Mouse (Mus musculus) kidney, postnatal 10 days (tissue): ENCODE measurements at regions not wholly inside any gene's neighbourhood (a gene's known extent, or its start where the extent isn't known, plus 50 kb on each side); places are given as distances from the start of the nearest gene placed in this dataset.
A peak's percentile ranks its signal among the peaks of the same experiment; 100 is the strongest.

ENCODE experiments used
- DNase-seq: peaks from one replicate; pipeline ENCODE4 v3.0.0; 2021; ENCODE audit warnings: mixed read lengths

GRCm38 (mm10) chr9:90683319-90683718 is 412.7 kb upstream of the Tbc1d2b start:
- no peak for DNase-seq

GRCm38 (mm10) chr9:90690066-90690465 is 419.5 kb upstream of the Tbc1d2b start:
- DNase-seq: no peak

DNA sequence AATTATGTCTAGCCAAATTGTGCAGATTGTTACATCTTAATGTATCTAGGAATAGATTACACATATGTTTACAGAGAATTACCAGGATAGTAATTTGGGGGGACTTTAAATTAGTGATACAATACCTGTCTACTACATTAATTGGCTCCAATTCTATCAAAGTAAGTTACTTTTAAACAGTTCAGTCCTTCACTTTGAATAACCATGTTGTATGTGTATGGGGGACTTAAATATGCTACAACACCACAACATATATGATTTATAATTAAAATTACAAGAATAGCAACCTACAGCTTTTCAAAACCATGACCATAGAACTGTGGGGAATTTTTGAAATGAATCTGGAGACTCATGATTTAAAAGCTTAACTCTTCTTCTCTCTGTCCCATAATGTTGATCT is 420.5 kb upstream of the Tbc1d2b start:
- DNase-seq: no peak

GRCm38 (mm10) chr9:90691676-90692661 is 421.4 kb upstream of the Tbc1d2b start:
- DNase-seq: no peak

DNA sequence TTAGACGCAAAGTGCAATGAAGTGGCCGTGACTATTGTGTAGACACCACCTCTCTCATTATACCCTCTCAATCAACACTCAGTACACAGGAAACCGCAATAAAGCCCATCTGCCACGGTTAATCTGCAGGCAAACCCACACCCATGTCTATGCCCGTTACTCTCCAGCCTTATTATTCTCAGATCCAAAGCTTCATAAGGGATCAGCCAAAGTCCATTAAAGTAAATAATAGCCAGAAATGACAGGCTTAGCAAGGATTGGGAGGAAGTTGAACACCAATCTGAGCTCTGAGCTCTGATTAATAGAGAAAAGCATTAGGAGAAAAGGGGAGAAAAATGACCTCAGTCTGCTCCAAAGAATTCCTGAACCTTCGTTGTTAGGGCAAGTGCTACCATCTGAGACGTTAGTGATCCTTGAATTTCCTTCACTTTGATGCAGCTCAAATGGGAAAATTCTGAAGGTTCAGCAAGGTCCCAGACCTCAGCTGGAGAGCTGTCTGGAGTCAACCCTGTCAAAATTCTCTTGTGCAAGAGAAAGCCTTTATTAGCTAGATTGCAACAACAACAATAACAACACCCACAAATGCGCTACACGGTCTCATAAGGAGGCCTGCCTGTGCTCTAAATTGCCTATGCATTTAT is 422.5 kb upstream of the Tbc1d2b start:
- no peak for DNase-seq

DNA sequence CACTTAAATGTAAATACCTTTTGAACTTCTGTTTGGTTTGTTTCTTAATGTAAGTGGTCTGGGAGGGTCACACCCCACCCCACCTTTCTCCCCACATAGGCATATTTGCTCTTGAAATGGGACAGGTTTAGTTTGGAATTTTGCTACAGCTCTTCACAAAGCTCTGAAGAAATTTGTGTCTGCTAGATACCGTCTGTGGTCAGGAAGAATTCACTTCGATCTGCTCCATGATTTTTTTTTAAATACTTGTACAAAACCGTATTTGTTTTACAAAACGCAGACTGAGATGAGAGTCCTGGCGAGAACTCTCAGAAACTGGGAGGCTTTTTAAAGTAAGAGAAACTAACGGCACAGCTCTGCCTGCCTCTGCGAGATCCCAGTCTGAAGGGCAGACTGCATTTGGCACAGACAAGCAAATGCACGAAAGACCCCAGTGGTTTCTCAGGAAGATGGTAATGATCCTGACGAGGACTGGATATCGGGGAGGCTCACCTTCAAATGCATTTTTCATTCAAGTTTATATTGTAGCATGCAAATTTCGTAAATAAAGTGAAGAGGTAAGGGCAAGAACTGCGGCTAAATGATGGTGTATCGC is 423.5 kb upstream of the Tbc1d2b start:
- no peak for DNase-seq

- DNase-seq: no peak
Observed at GRCm38 (mm10) chr9:90695693-90696092, 425.1 kb upstream of the Tbc1d2b start.

- DNase-seq: no peak
Observed at GRCm38 (mm10) chr9:90697279-90698000, 426.8 kb upstream of the Tbc1d2b start.

- no peak for DNase-seq
Observed at GRCm38 (mm10) chr9:90698439-90698838, 427.8 kb upstream of the Tbc1d2b start.

DNA sequence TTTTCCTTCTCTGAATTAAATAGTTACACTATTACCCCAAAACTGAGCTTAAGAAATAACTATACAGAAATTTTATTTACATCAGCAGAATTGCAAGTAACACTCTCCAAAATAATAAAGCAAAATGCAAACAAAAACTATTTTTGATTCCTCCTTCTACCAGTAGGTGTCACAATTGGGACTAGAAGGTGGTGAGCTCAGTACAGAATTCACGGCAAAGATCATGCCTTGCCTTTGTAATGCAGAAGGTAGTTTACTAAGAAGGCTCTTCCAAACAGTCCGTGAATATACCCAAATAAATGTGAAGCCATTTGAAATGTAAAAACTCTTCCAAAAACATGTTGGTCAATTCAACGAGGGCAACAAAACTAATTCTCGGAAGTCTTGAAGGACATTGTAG is 428.5 kb upstream of the Tbc1d2b start:
- DNase-seq: peak; percentile 7

- peak; percentile 6 for DNase-seq
Observed at GRCm38 (mm10) chr9:90700236-90701179, 429.9 kb upstream of the Tbc1d2b start.

GRCm38 (mm10) chr9:90701180-90701765 is 430.7 kb upstream of the Tbc1d2b start:
- no peak for DNase-seq

GRCm38 (mm10) chr9:90713685-90714084 is 443.1 kb upstream of the Tbc1d2b start:
- no peak for DNase-seq

- no peak for DNase-seq
Observed at GRCm38 (mm10) chr9:90731450-90731849, 460.8 kb upstream of the Tbc1d2b start.

DNA sequence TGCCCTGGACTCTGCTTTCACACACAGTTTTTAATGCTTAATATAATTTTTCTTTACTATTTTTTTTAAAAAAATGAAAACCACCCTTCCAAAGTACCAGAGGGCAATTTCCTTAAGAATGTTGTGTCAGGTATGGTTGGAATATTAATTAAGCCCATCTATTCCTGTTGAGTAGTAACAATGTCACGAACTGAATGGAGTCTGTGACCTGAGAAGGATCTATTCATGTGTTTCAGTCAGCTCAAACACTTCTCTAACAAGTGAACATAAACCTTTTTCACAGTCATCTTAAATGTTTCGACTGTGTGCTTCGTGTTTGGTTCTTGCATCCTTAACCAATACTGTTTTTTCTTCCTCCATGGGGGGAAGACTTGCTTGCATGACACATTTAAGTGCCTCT is 486.6 kb upstream of the Tbc1d2b start:
- DNase-seq: no peak

GRCm38 (mm10) chr9:90774296-90774695 is 503.7 kb upstream of the Tbc1d2b start:
- DNase-seq: no peak

- DNase-seq: no peak
Observed at GRCm38 (mm10) chr9:90789545-90789944, 518.9 kb upstream of the Tbc1d2b start.

DNA sequence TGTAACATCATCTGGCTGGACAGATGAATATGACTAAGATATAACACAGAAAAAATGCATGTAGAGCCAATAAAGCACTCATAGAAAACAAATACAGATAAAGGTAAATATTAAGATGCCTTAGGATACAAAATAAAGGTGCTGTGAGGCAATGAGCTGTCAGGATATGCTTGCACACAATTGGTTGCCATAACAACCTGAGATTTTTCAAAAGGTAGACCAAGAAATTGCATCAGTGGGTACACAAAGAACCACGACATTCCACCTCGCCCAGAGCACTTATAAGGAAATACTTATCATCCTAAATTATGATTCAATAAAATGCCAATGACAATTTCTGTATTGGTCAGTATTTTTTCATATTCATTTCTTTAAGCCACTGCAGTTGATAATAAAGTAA is 521.3 kb upstream of the Tbc1d2b start:
- no peak for DNase-seq

DNA sequence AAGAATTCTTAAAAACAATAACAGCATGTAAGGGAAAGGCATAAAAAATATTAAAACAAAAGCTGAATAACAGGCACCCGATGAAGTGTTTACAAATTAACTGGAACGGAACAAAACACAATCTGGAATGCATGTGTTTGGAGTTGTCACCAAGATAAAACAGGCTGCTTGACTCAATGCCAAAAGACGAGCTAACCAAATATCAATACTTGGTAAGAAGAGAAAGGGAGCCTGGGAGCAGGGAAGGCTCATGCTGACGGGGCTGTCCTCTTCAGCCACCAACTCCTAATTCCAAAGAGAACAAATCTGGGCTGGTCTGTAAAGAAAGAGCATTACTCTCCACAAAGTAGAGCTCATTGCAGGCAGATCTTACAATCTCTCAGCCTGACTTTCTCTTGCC is 545.4 kb upstream of the Zic4 start:
- no peak for DNase-seq

GRCm38 (mm10) chr9:90823574-90824280 is 538.5 kb upstream of the Zic4 start:
- peak; percentile 4 for DNase-seq

- DNase-seq: no peak
Observed at GRCm38 (mm10) chr9:90827474-90827873, 534.7 kb upstream of the Zic4 start.
